Mouse (Mus musculus): ENCODE data around the gene Dtl. TPM values are rescaled to one million over a fixed set of nuclear protein-coding genes. Genes with fewer than 3 reads are reported as not detected.

The Dtl gene
- polyA plus RNA-seq, 1 experiment from 2014 or later: 55.7 TPM

GRCm38 (mm10) chr1:191509865-191510264 is 65.5 kb downstream of the Dtl start:
- no peak overlapping the region for H3K4me3 ChIP-seq
- no peak overlapping the region for H3K27ac ChIP-seq
- no peaks in the 10 kb centered on the region for H3K36me3 ChIP-seq
- H3K27me3 ChIP-seq (ENCODE audit: insufficient read depth, poor library complexity, severe bottlenecking): no peaks in the 10 kb centered on the region
- no peak for DNase-seq (ENCODE audit: low spot score)
- WGBS: 73% methylated on average over 3 of the region's 3 CpGs
- no peaks in the 10 kb centered on the region for H3K9me3 ChIP-seq
- H3K4me1 ChIP-seq (replicated peaks): no peaks in the 10 kb centered on the region

- Histone ChIP-seq H3K4me1 (replicated peaks) (no peaks in the 10 kb centered on the region), H3K9me3 (no peaks in the 10 kb centered on the region), H3K4me3 (no peak overlapping the region), H3K27me3 (ENCODE audit: insufficient read depth, poor library complexity, severe bottlenecking) (no peaks in the 10 kb centered on the region), H3K36me3 (no peaks in the 10 kb centered on the region), H3K27ac (no peak overlapping the region)
- no peak for DNase-seq (ENCODE audit: low spot score)
- WGBS: 89% methylated on average over 6 of the region's 6 CpGs
Measured at GRCm38 (mm10) chr1:191509131-191509530, 66.2 kb downstream of the Dtl start.

- no peaks in the 10 kb centered on the region for H3K27me3 ChIP-seq (ENCODE audit: insufficient read depth, poor library complexity, severe bottlenecking)
- no peak for DNase-seq (ENCODE audit: low spot score)
- no peaks in the 10 kb centered on the region for H3K9me3 ChIP-seq
- H3K27ac ChIP-seq: no peak overlapping the region
- WGBS: 71% methylated on average over 1 of the region's 1 CpGs
- H3K4me3 ChIP-seq: no peak overlapping the region
- H3K4me1 ChIP-seq (replicated peaks): no peaks in the 10 kb centered on the region
- no peaks in the 10 kb centered on the region for H3K36me3 ChIP-seq
Measured at GRCm38 (mm10) chr1:191506791-191507190, 68.6 kb downstream of the Dtl start.

- DNase-seq (ENCODE audit: low spot score): no peak
- peaks cover 7% of the 10 kb centered on the region for H3K4me1 ChIP-seq (replicated peaks)
- no peaks in the 10 kb centered on the region for H3K27me3 ChIP-seq (ENCODE audit: insufficient read depth, poor library complexity, severe bottlenecking)
- H3K9me3 ChIP-seq: no peaks in the 10 kb centered on the region
- H3K4me3 ChIP-seq: no peak overlapping the region
- 94% methylated on average over 6 of the region's 6 CpGs for WGBS
- no peaks in the 10 kb centered on the region for H3K36me3 ChIP-seq
- H3K27ac ChIP-seq: no peak overlapping the region
Measured at GRCm38 (mm10) chr1:191499666-191500065, 75.7 kb downstream of the Dtl start.

- Histone ChIP-seq H3K4me1 (replicated peaks) (peaks cover 11% of the 10 kb centered on the region), H3K9me3 (no peaks in the 10 kb centered on the region), H3K36me3 (no peaks in the 10 kb centered on the region), H3K4me3 (no peak overlapping the region), H3K27me3 (ENCODE audit: insufficient read depth, poor library complexity, severe bottlenecking) (no peaks in the 10 kb centered on the region), H3K27ac (no peak overlapping the region)
- WGBS: 87% methylated on average over 14 of the region's 14 CpGs
- DNase-seq (ENCODE audit: low spot score): no peak
Measured at GRCm38 (mm10) chr1:191498271-191498955, 76.9 kb downstream of the Dtl start.

GRCm38 (mm10) chr1:191496676-191497075 is 78.7 kb downstream of the Dtl start:
- 86% methylated on average over 1 of the region's 1 CpGs for WGBS
- no peak for DNase-seq (ENCODE audit: low spot score)
- Histone ChIP-seq H3K4me3 (no peak overlapping the region), H3K4me1 (replicated peaks) (peaks cover 11% of the 10 kb centered on the region), H3K9me3 (no peaks in the 10 kb centered on the region), H3K27ac (no peak overlapping the region), H3K36me3 (no peaks in the 10 kb centered on the region), H3K27me3 (ENCODE audit: insufficient read depth, poor library complexity, severe bottlenecking) (no peaks in the 10 kb centered on the region; the same call in 1 of the 2 replicates)

- 52% methylated on average over 10 of the region's 10 CpGs for WGBS
- no peak overlapping the region for H3K27ac ChIP-seq
- no peaks in the 10 kb centered on the region; the same call in 1 of the 2 replicates for H3K27me3 ChIP-seq (ENCODE audit: insufficient read depth, poor library complexity, severe bottlenecking)
Measured at GRCm38 (mm10) chr1:191495051-191495467, 80.3 kb downstream of the Dtl start.

GRCm38 (mm10) chr1:191494303-191494655 is 81.1 kb downstream of the Dtl start:
- Histone ChIP-seq H3K4me3 (no peak overlapping the region), H3K9me3 (no peaks in the 10 kb centered on the region), H3K36me3 (no peaks in the 10 kb centered on the region), H3K27ac (no peak overlapping the region), H3K4me1 (replicated peaks) (peaks cover 11% of the 10 kb centered on the region), H3K27me3 (ENCODE audit: insufficient read depth, poor library complexity, severe bottlenecking) (no peaks in the 10 kb centered on the region; the same call in 1 of the 2 replicates)
- no peak for DNase-seq (ENCODE audit: low spot score)
- 82% methylated on average over 2 of the region's 2 CpGs for WGBS

More at GRCm38 (mm10) chr1:191495051-191495467, 80.3 kb downstream of the Dtl start:
- Histone ChIP-seq H3K9me3 (no peaks in the 10 kb centered on the region), H3K4me1 (replicated peaks) (peaks cover 11% of the 10 kb centered on the region), H3K36me3 (no peaks in the 10 kb centered on the region), H3K4me3 (no peak overlapping the region)
- no peak for DNase-seq (ENCODE audit: low spot score)

GRCm38 (mm10) chr1:191493476-191494302 is 81.7 kb downstream of the Dtl start:
- Histone ChIP-seq H3K27ac (no peak overlapping the region), H3K9me3 (no peaks in the 10 kb centered on the region), H3K27me3 (ENCODE audit: insufficient read depth, poor library complexity, severe bottlenecking) (no peaks in the 10 kb centered on the region; the same call in 1 of the 2 replicates), H3K36me3 (no peaks in the 10 kb centered on the region), H3K4me1 (replicated peaks) (peaks cover 11% of the 10 kb centered on the region), H3K4me3 (no peak overlapping the region)
- no peak for DNase-seq (ENCODE audit: low spot score)
- 86% methylated on average over 13 of the region's 13 CpGs for WGBS

GRCm38 (mm10) chr1:191490446-191490845 is 84.9 kb downstream of the Dtl start:
- Histone ChIP-seq H3K4me1 (replicated peaks) (peaks cover 22% of the 10 kb centered on the region), H3K36me3 (no peaks in the 10 kb centered on the region), H3K4me3 (no peak overlapping the region), H3K27ac (no peak overlapping the region), H3K9me3 (no peaks in the 10 kb centered on the region), H3K27me3 (ENCODE audit: insufficient read depth, poor library complexity, severe bottlenecking) (no peaks in the 10 kb centered on the region; the same call in 1 of the 2 replicates)
- DNase-seq (ENCODE audit: low spot score): no peak
- 80% methylated on average over 7 of the region's 7 CpGs for WGBS

Other genes starting within 250 kb of the Dtl start
- gene Tmem206, start 249.6 kb downstream of the Dtl start, polyA plus RNA-seq (2016; fragmentation: Nextera tagmentation; extraction: Ambion mirVana): 30.5 and 36.6 TPM in 2 replicates
- gene Ppp2r5a, start 172.3 kb downstream of the Dtl start, polyA plus RNA-seq (2016; fragmentation: Nextera tagmentation; extraction: Ambion mirVana): 8.0 and 12.4 TPM in 2 replicates
- 67.4 and 73.6 TPM in 2 replicates for gene Ints7, start 92 bp upstream of the Dtl start, polyA plus RNA-seq (2016; fragmentation: Nextera tagmentation; extraction: Ambion mirVana)
- gene Lpgat1, start 142.3 kb upstream of the Dtl start, polyA plus RNA-seq (2016; fragmentation: Nextera tagmentation; extraction: Ambion mirVana): 16.1 and 18.5 TPM in 2 replicates
- gene Nek2, start 245.9 kb upstream of the Dtl start, polyA plus RNA-seq (2016; fragmentation: Nextera tagmentation; extraction: Ambion mirVana): 41.6 and 59.7 TPM in 2 replicates

All from hindbrain, embryonic 10.5 days (tissue).